Mouse (Mus musculus) cerebellum, postnatal 4 days (tissue): Measurements from ENCODE around the gene Kiss1r.

Source experiments
- DNase-seq, 2 experiments: peaks; one replicate each; pipeline ENCODE4 v3.0.0; 2022; ENCODE audit warnings: low spot score in 2 of 2, mixed read lengths in 1 of 2

The Kiss1r gene

DNA sequence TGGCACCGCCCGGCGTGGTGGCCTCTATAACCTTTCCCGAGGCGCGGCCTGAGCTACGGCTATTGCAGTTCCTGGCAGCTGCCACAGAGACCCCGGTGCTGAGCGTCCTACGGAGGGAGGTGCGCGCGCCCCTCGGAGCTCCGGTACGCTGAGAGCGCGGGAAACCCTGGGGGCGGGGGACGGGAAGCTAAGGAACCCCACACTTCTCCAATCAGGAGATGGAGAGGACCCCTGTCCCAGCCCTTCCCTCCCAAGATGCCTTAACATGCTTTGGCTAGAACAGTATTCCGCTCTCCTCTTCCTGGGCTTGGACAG is 54.4 kb downstream of the Kiss1r start:
- no peak for DNase-seq
